Mouse (Mus musculus): ENCODE measurements around the gene Acot11.
"Not testable (repeated sequence)": the region's sequence is repeated elsewhere in the genome, so short reads cannot be mapped to it uniquely, and the experiment has no call there.

Gene Acot11

DNA sequence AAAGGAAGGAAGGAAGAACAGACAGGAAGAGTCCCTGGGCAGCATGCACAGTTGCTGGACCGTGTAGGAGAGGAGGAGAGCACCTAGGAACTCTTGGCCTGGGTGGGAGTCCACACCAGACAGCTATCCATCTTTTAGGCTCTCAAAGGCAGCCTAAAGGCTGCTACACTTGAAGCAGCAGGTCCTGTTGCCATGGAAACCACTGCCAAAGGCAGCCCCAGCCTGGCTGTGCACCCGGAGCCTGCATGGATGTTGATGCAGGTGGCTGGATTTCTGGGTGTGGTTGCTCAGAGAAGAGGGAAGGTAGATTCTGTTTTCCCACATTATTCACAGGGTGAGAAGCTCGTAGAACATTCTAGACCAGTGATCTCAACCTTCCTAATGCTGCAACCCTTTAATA is 27.8 kb downstream of the Acot11 start:
- no peak for DNase-seq (ENCODE audit: low spot score)

- DNase-seq (ENCODE audit: low spot score): not testable (repeated sequence)
These were observed 29.0 kb downstream of the Acot11 start for GRCm38 (mm10) chr4:106775767-106776166.

DNA sequence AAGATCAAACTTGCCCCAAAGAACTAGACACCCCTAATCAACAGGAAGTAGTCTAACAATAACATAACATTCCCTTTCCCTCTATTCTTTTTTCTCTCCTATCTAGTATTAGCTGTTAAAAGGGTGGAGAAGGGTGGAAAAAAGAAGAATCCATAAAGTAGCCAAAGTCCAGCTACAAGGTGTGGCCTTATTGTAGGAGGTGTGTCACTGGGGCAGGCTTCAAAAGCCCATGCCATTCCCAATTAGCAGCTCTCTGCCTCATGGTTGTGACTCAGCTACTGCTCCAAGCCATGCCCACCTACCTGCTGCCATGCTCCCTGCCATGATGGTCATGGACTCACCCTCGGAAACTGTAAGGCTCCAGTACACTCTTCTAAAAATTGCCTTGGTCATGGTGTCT is 32.2 kb downstream of the Acot11 start:
- DNase-seq (ENCODE audit: low spot score): no peak

- DNase-seq (ENCODE audit: low spot score): no peak
These were observed 35.5 kb downstream of the Acot11 start for GRCm38 (mm10) chr4:106769306-106769705.

DNA sequence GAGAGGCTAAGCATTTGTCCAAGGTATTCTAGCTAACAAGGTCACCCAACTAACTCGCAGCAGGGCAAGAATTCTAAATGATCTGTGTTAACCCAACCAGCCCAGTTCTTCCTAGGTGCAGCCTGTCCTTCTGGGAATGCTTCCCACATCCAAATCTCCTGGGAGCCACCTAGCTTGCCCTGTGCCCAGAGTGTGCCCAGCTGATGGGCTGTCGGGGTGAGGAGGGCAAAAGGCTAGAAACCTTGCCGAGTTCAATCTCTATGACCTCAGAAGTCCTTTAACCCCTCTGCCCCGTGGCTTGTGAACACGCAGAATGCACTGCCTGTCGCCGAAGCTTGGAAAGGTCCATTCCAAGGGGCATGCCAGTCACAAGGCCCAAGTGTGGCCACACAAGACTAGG is 40.6 kb downstream of the Acot11 start:
- DNase-seq (ENCODE audit: low spot score): no peak

GRCm38 (mm10) chr4:106751726-106752125 is 53.1 kb downstream of the Acot11 start:
- DNase-seq (ENCODE audit: low spot score): no peak

- DNase-seq (ENCODE audit: low spot score): peak; percentile 55
These were observed 55.1 kb downstream of the Acot11 start for GRCm38 (mm10) chr4:106749699-106750098.

DNA sequence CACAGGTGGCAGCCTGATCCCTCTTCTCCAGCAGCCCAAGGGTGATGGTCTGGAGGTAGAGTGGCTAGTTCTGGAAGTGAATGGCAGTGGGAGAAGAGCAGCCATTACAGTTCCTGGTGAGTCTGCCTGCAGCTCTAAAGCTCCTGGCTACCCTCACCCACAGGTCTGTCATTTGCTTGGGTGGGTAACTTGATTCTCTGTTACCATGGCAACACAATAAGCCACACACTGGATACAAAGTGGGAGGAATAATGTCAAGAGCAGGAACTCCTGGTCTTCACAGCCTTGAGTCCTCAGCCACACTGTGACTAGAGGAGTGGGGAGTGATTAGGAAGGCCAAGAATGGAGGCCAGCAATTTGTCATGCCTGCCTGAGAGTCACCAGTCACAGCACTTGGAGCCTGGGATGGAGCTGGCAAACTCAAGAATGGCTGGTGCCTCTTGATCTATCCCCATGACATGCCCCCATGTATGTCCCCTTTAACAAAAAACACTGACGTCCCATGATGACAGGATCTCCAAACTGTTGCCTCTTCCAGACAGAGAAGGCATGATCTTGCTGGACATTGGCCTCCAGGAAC is 57.7 kb downstream of the Acot11 start:
- DNase-seq (ENCODE audit: low spot score): no peak

DNA sequence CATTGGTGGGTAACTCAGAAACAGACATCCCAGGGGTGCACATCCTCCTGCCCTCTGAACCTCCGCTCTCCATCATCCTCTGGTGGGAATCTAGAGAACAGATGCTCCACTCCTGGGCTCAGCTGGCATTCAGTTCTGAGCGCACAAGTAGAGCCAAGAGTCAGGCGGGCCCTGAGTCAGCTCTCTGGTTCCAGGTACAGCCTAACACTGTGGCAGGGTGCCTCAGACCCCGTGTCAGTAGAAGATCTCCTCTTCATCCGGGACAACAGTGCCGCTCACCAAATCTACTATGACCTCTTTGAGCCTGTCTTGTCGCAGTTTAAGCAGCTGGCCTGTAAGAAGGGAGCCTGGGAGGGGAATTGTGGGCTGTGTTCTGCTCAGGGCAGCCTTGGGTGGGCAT is 58.9 kb downstream of the Acot11 start:
- no peak for DNase-seq (ENCODE audit: low spot score)

DNA sequence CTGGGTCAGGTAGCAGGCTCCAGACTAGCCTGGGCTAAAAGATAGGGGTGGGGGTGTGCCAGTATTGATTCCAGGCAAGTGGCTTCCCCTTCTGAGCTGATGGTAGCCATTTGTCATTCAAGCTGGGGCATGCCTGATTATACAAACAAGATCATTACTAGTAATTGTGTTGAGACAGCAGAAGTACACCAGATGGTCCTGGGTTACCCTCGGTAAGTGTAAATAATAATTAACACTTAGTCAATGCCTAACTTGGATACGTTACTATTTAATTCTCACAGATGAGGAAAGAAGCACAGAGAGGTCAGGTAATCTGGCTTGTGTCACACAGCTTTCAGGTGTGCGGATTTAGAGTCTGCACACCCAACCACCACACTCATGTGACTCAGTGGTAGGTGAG is 66.9 kb downstream of the Acot11 start:
- DNase-seq (ENCODE audit: low spot score): no peak

GRCm38 (mm10) chr4:106736884-106737283 is 67.9 kb downstream of the Acot11 start:
- not testable (repeated sequence) for DNase-seq (ENCODE audit: low spot score)

GRCm38 (mm10) chr4:106733636-106734035 is 71.2 kb downstream of the Acot11 start, which contains the start of gene Fam151a:
Gene Fam151a (plus strand): TSS chr4:106733889.
- no peak for DNase-seq (ENCODE audit: low spot score)

- DNase-seq (ENCODE audit: low spot score): no peak
These were observed 74.0 kb downstream of the Acot11 start, which contains the start of gene Mroh7 for GRCm38 (mm10) chr4:106730814-106731213. Gene Mroh7 (minus strand): TSS chr4:106730925.

GRCm38 (mm10) chr4:106720631-106721030 is 84.2 kb downstream of the Acot11 start:
- DNase-seq (ENCODE audit: low spot score): no peak

GRCm38 (mm10) chr4:106713622-106714021 is 91.2 kb downstream of the Acot11 start:
- DNase-seq (ENCODE audit: low spot score): no peak

- DNase-seq (ENCODE audit: low spot score): peak; percentile 63
These were observed 96.4 kb downstream of the Acot11 start for GRCm38 (mm10) chr4:106708408-106708807.

DNA sequence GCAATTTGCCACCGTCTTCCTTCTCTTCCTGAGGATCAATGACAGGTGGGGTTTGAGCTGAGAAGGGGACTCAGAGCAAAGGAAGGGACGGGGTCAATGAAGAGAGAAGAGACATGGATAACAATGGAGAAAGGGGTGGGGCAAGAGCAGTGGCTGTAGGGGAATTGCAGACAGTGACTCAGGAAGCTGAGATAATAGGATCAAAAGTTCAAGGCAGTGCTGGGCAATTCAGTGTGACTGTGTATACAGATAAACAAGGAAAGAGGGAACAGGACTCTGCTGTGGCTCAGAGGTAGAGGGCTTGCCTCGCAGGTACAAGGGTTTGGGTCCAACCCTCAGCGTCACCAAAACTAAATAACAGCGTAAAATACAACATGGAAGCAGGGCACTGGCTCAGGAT is 96.8 kb downstream of the Acot11 start:
- no peak for DNase-seq (ENCODE audit: low spot score)

GRCm38 (mm10) chr4:106705096-106705665 is 99.6 kb downstream of the Acot11 start:
- no peak for DNase-seq (ENCODE audit: low spot score)

GRCm38 (mm10) chr4:106704416-106704815 is 100.4 kb downstream of the Acot11 start:
- DNase-seq (ENCODE audit: low spot score): no peak

DNA sequence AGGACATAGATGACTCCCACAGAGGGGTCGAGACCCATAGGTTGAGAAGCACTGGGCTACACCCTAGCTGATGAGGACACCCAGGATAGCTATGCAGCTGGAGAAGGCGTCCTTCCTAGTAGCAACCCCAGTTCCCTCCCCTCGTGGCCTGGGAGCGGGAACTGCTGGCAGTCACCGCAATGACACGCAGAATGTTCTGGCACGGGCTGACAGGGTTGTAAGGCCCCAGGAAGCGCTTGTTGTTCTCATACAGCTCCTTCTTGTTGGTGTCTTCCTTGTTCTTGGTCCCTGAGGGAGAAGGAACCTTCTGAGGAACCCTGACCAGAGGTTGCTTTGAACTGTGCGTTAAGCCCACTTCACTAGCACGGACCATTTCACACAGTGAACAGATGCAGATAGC is 100.8 kb downstream of the Acot11 start:
- no peak for DNase-seq (ENCODE audit: low spot score)

GRCm38 (mm10) chr4:106700798-106701197 is 104.0 kb downstream of the Acot11 start:
- no peak for DNase-seq (ENCODE audit: low spot score)

- no peak for DNase-seq (ENCODE audit: low spot score)
These were observed 104.8 kb downstream of the Acot11 start for GRCm38 (mm10) chr4:106699989-106700388.

Measured in c-Kit-positive CD71-positive TER-119-positive erythroid progenitor cells, embryonic 14.5 days (primary cell).